Mouse (Mus musculus) liver, embryonic 12.5 days (tissue): ENCODE measurements around the gene Hnf4a. TPM values are rescaled to one million over a fixed set of nuclear protein-coding genes. Genes with fewer than 3 reads are reported as not detected.
A peak's percentile ranks its signal among the peaks of the same experiment; 100 is the strongest.
"Not testable (repeated sequence)": the region's sequence is repeated elsewhere in the genome, so short reads cannot be mapped to it uniquely, and the experiment has no call there.

ENCODE experiments used
- ATAC-seq: fragments of 200-750 bp; cut with Nextera tagmentation; 2 replicates; pipeline ENCODE4 v1.8.0; 2017; ENCODE audit warnings: moderate number of reproducible peaks, mild to moderate bottlenecking, moderate library complexity
- H3K27ac ChIP-seq: fragments of 300-500 bp; sonication (generic); 2 replicates; pipeline ENCODE4 v1.5.1; 2016; ENCODE audit warnings: mild to moderate bottlenecking
- H3K27me3 ChIP-seq: fragments of 300-500 bp; sonication (generic); replicated peaks from 2 replicates; pipeline ENCODE4 v1.6.1; 2016; ENCODE audit warnings: mild to moderate bottlenecking, moderate library complexity
- H3K36me3 ChIP-seq: fragments of 300-500 bp; sonication (generic); 2 replicates; pipeline ENCODE4 v1.6.1; 2016; ENCODE audit warnings: mild to moderate bottlenecking, moderate library complexity
- H3K4me1 ChIP-seq: fragments of 300-500 bp; sonication (generic); 2 replicates; pipeline ENCODE4 v1.6.1; 2016
- H3K4me2 ChIP-seq: fragments of 300-500 bp; sonication (generic); 2 replicates; pipeline ENCODE4 v1.6.1; 2016; ENCODE audit warnings: mild to moderate bottlenecking, moderate library complexity
- H3K4me3 ChIP-seq: fragments of 300-500 bp; sonication (generic); 2 replicates; pipeline ENCODE4 v1.5.1; 2016; ENCODE audit warnings: mild to moderate bottlenecking, moderate library complexity
- H3K9ac ChIP-seq: fragments of 300-500 bp; sonication (generic); 2 replicates; pipeline ENCODE4 v1.6.1; 2016; ENCODE audit warnings: mild to moderate bottlenecking, moderate library complexity
- H3K9me3 ChIP-seq: fragments of 300-500 bp; sonication (generic); replicated peaks from 2 replicates; pipeline ENCODE4 v1.6.1; 2016; ENCODE audit warnings: mild to moderate bottlenecking, moderate library complexity
- WGBS: fragments of 180-500 bp; shearing (Covaris S2); methylation state at CpG from one replicate; pipeline ENCODE4 v1.1.7; 2016; ENCODE audit not compliant: insufficient replicate concordance; 5-methylcytosine and 5-hydroxymethylcytosine counted together
- polyA plus RNA-seq: library from polyadenylated mRNA; unstranded; fragments of >200 nt; fragmentation: Nextera tagmentation; extraction: Ambion mirVana; gene quantifications from 2 replicates; pipeline ENCODE4 v1.2.1, GENCODE M21; 2016

Hnf4a gene
- polyA plus RNA-seq, 1 experiment from 2014 or later = 15.4 TPM

DNA sequence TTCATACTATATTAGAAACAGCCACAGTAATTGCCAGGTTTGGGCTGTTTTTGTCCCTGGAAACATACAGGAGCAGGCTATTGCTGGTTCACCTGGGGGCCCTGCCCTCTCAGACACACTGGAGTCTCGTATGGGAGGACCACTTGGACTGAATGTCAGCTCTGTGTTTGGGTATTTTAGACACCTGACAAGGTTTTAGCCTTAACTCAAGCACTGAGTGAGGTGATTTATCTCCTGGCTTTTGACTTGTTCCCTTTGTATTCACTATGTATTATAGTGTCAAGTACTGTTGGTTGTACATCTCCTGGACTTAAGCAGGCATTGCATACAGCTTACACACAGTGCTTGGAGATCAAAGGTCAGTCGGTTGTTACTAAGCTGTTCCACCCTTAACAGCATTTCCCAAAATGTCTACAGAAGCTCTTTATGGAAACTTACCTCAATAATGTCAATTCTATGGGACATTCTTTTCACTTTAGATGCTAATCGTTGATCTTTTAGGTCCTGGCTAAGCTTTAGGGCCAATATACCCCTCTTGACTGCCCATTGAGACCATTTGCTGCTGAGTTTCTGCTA lies 110.1 kb downstream of the Hnf4a start:
- no peak overlapping the region for H3K9ac ChIP-seq
- H3K27ac ChIP-seq = peak overlapping the region; percentile 51
- H3K4me3 ChIP-seq = no peak overlapping the region
- peaks cover 7% of the 10 kb centered on the region; the same call in 1 of the 2 replicates for H3K4me1 ChIP-seq
- H3K27me3 ChIP-seq = no peaks in the 10 kb centered on the region
- no peak overlapping the region for H3K4me2 ChIP-seq
- peaks cover 100% of the 10 kb centered on the region for H3K36me3 ChIP-seq
- no peak for ATAC-seq
- 69% methylated on average over 3 of the region's 3 CpGs for WGBS
- H3K9me3 ChIP-seq = no peaks in the 10 kb centered on the region

- no peaks in the 10 kb centered on the region for H3K27me3 ChIP-seq
- peaks cover 7% of the 10 kb centered on the region; the same call in 1 of the 2 replicates for H3K4me1 ChIP-seq
- ATAC-seq = no peak
- H3K27ac ChIP-seq = peak overlapping the region; percentile 51
- peaks cover 100% of the 10 kb centered on the region for H3K36me3 ChIP-seq
- no peak overlapping the region for H3K9ac ChIP-seq
- 74% methylated on average over 3 of the region's 3 CpGs for WGBS
- H3K9me3 ChIP-seq = no peaks in the 10 kb centered on the region
- H3K4me2 ChIP-seq = no peak overlapping the region
- H3K4me3 ChIP-seq = no peak overlapping the region
Observed at GRCm38 (mm10) chr2:163617232-163617863, 110.7 kb downstream of the Hnf4a start.

- Histone ChIP-seq H3K9ac (no peak overlapping the region), H3K36me3 (peaks cover 100% of the 10 kb centered on the region), H3K4me2 (no peak overlapping the region), H3K9me3 (no peaks in the 10 kb centered on the region), H3K4me3 (no peak overlapping the region), H3K4me1 (peaks cover 7% of the 10 kb centered on the region; the same call in 1 of the 2 replicates), H3K27ac (no peak overlapping the region; the same call in 1 of the 2 replicates), H3K27me3 (no peaks in the 10 kb centered on the region)
- ATAC-seq = no peak
- 86% methylated on average over 4 of the region's 4 CpGs for WGBS
Observed at GRCm38 (mm10) chr2:163617874-163618273, 111.3 kb downstream of the Hnf4a start.

DNA sequence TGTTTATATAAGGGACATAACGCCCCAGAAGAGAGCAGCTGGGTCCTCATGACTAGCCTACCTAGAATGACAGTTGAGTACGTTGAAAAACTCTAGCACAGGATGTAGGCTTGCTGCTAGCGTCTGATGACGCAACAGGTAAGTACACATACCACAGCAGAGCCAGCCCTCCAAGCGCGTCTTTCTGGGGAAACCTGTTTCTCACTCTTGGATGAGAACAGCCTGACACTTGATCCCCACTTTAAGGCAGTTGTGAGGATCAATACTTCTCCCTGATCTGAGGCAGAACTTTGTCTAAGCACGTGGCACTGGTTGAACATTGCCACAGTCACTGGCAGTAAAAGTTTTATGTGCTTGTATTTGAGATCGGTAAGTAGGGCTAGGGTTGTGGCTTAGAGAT lies 113.8 kb downstream of the Hnf4a start:
- no peak for ATAC-seq
- Histone ChIP-seq H3K4me3 (no peak overlapping the region), H3K4me1 (peaks cover 7% of the 10 kb centered on the region; the same call in 1 of the 2 replicates), H3K9me3 (no peaks in the 10 kb centered on the region), H3K27me3 (no peaks in the 10 kb centered on the region), H3K27ac (peak overlapping the region; percentile 55), H3K4me2 (no peak overlapping the region), H3K9ac (no peak overlapping the region), H3K36me3 (peaks cover 100% of the 10 kb centered on the region)
- WGBS = 77% methylated on average over 8 of the region's 8 CpGs

GRCm38 (mm10) chr2:163621401-163621800 lies 114.8 kb downstream of the Hnf4a start:
- H3K4me2 ChIP-seq, H3K9me3 ChIP-seq, H3K9ac ChIP-seq, H3K4me3 ChIP-seq, H3K27ac ChIP-seq, H3K4me1 ChIP-seq, H3K27me3 ChIP-seq, ATAC-seq: not testable (repeated sequence)
- 93% methylated on average over 3 of the region's 3 CpGs for WGBS
- peaks cover 100% of the 10 kb centered on the region for H3K36me3 ChIP-seq

Other genes starting within 250 kb of the Hnf4a start
- 0.12 and 0.16 TPM in 2 replicates for gene Jph2, start 108.8 kb upstream of the Hnf4a start, polyA plus RNA-seq
- 41.3 and 43.0 TPM in 2 replicates for gene Oser1, start 82.1 kb upstream of the Hnf4a start, polyA plus RNA-seq
- 0.19 and 0.36 TPM in 2 replicates for gene Gdap1l1, start 68.3 kb upstream of the Hnf4a start, polyA plus RNA-seq
- gene Fitm2, start 34.2 kb upstream of the Hnf4a start, polyA plus RNA-seq = 6.7 and 7.0 TPM in 2 replicates
- gene R3hdml, start 14.5 kb upstream of the Hnf4a start, polyA plus RNA-seq = not detected in 2 replicates
- 18.2 and 20.4 TPM in 2 replicates for gene Ttpal, start 95.5 kb downstream of the Hnf4a start, polyA plus RNA-seq
- gene Serinc3, start 138.3 kb downstream of the Hnf4a start, polyA plus RNA-seq = 127 and 132 TPM in 2 replicates
- gene Pkig, start 151.6 kb downstream of the Hnf4a start, polyA plus RNA-seq = 133 and 134 TPM in 2 replicates
- gene Ada, start 243.4 kb downstream of the Hnf4a start, polyA plus RNA-seq = 6.6 and 6.7 TPM in 2 replicates